Mouse (Mus musculus): Measurements from ENCODE around the gene Fcrl6.

DNA sequence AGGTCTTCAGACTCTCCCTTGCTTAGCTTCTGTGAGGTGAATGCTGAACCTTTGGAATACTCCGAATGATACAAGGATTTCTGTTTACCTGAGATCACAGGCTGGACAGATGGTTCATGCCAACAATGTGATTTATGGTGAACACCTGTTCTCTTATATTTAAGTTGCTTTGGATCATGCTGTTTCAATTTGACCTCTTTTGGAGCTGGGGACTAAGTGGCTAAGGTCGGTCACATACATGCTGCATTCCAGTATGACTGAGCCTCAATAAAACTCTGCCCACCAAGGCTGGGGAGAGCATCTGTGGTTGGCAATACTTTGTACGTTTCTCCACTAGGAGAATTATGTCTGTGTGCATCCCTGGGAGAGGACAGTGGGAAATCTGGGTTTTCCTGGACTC, 21.7 kb upstream of the Fcrl6 start:
- TF ChIP-seq POLR2A (IDR thresholded peaks at IDR 0.05; ENCODE audit: borderline replicate concordance, insufficient read depth, low read length) (no peak), CTCF (IDR thresholded peaks at IDR 0.05; ENCODE audit: borderline replicate concordance, insufficient read depth, low read depth, low read length) (no peak)

All from cerebellum, adult 2 months (tissue).